Mouse (Mus musculus): ENCODE measurements around the gene Prkar1b. TPM values are rescaled to one million over a fixed set of nuclear protein-coding genes. Genes with fewer than 3 reads are reported as not detected.

Gene Prkar1b
- total RNA-seq, 1 experiment from 2014 or later, result 20.9 TPM

- peak; percentile 29 for DNase-seq
Observed at GRCm38 (mm10) chr5:139146476-139147075, 3.2 kb downstream of the Prkar1b start.

- DNase-seq, result no peak
Observed at GRCm38 (mm10) chr5:139145726-139146125, 4.1 kb downstream of the Prkar1b start.

- no peak for DNase-seq
Observed at GRCm38 (mm10) chr5:139143890-139144289, 5.9 kb downstream of the Prkar1b start.

- DNase-seq, result no peak
Observed at GRCm38 (mm10) chr5:139141326-139141725, 8.5 kb downstream of the Prkar1b start.

- DNase-seq, result no peak
Observed at GRCm38 (mm10) chr5:139140589-139140988, 9.2 kb downstream of the Prkar1b start.

GRCm38 (mm10) chr5:139138926-139139472, 10.8 kb downstream of the Prkar1b start:
- no peak for DNase-seq

- DNase-seq, result no peak
Observed at GRCm38 (mm10) chr5:139138261-139138925, 11.4 kb downstream of the Prkar1b start.

GRCm38 (mm10) chr5:139137176-139137575, 12.6 kb downstream of the Prkar1b start:
- no peak for DNase-seq

GRCm38 (mm10) chr5:139136341-139136740, 13.5 kb downstream of the Prkar1b start:
- DNase-seq, result no peak

- no peak for DNase-seq
Observed at GRCm38 (mm10) chr5:139134501-139134900, 15.3 kb downstream of the Prkar1b start.

- DNase-seq, result no peak
Observed at GRCm38 (mm10) chr5:139130351-139130750, 19.4 kb downstream of the Prkar1b start.

GRCm38 (mm10) chr5:139129572-139130151, 20.1 kb downstream of the Prkar1b start:
- DNase-seq, result peak; percentile 43

- DNase-seq, result peak; percentile 65
Observed at GRCm38 (mm10) chr5:139129078-139129477, 20.7 kb downstream of the Prkar1b start.

- DNase-seq, result no peak
Observed at GRCm38 (mm10) chr5:139128476-139129065, 21.2 kb downstream of the Prkar1b start.

GRCm38 (mm10) chr5:139125717-139126116, 24.1 kb downstream of the Prkar1b start:
- no peak for DNase-seq

GRCm38 (mm10) chr5:139118961-139119276, 30.9 kb downstream of the Prkar1b start:
- no peak for DNase-seq

GRCm38 (mm10) chr5:139118139-139118960, 31.5 kb downstream of the Prkar1b start:
- peak; percentile 18 for DNase-seq

GRCm38 (mm10) chr5:139115507-139115906, 34.3 kb downstream of the Prkar1b start:
- DNase-seq, result no peak

- DNase-seq, result no peak
Observed at GRCm38 (mm10) chr5:139114876-139115275, 34.9 kb downstream of the Prkar1b start.

- no peak for DNase-seq
Observed at GRCm38 (mm10) chr5:139112418-139112817, 37.4 kb downstream of the Prkar1b start.

- DNase-seq, result no peak
Observed at GRCm38 (mm10) chr5:139111991-139112390, 37.8 kb downstream of the Prkar1b start.
